Mouse (Mus musculus) heart, postnatal 14 days (tissue): ENCODE measurements around the gene Wnt6. TPM values are rescaled to one million over a fixed set of nuclear protein-coding genes. Genes with fewer than 3 reads are reported as not detected.

Source experiments
- DNase-seq, 2 experiments: peaks; one replicate each; pipeline ENCODE4 v3.0.0; 2021 to 2022
- intact Hi-C: fragments of 180-260 bp; cut with DNase I; formaldehyde crosslinking; loops from one replicate; pipeline ENCODE4 v1.15.1; 2025
- long read RNA-seq, 2 experiments: library from polyadenylated mRNA; stranded (forward); transcript quantifications; one replicate each; pipeline ENCODE4 v2.0.0; 2021
- total RNA-seq, 2 experiments: library from RNA; stranded (reverse); gene quantifications; 2 replicates each; pipeline ENCODE4 v1.2.3; 2021

Wnt6 gene
- total RNA-seq: under 1 TPM; 0.17 to 0.67 TPM
- long read RNA-seq, experiment 1: 0 reads
- long read RNA-seq, experiment 2: 0 reads

DNA sequence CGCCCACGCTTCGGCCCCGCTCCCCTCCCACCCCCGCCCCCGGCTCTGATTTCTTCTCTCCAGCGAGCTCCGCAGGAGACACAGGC lies at the start of gene Wnt6:
TSS of gene Wnt6 (plus strand) at position 48 of the 86 bp plus-strand sequence.
- no peak for DNase-seq
- intact Hi-C loops: no loop called here

DNA sequence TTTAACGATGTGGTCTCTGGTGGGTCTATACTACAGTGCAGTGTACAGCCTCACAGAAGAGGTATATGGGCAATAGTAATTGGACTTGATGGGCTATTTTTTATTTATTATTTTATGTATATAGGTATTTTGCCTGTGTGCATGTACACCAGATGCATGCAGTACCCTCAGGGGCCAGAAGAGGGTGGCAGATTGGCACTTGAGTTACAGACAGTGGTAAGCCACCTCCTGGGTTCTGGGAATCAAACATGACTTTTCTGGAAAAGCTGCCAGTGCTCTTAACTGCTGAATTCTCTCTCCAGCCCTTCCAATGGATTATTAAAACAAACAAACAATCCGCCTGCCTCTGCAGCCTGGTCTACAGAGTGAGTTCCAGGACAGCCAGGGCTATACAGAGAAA lies 47.9 kb upstream of the Wnt6 start:
- intact Hi-C loops: no loop called here

GRCm38 (mm10) chr1:74726114-74726513 lies 45.6 kb upstream of the Wnt6 start:
- intact Hi-C loops: no loop called here
- no peak for DNase-seq

More for the DNA sequence above, 47.9 kb upstream of the Wnt6 start:
- DNase-seq: peak in 1 of 2 experiments; percentile 27

- intact Hi-C loops: no loop called here
Measured at GRCm38 (mm10) chr1:74726674-74727073, 45.0 kb upstream of the Wnt6 start.

GRCm38 (mm10) chr1:74728446-74728845 lies 43.2 kb upstream of the Wnt6 start:
- intact Hi-C loops: no loop called here
- DNase-seq: no peak

More at GRCm38 (mm10) chr1:74726674-74727073, 45.0 kb upstream of the Wnt6 start:
- no peak for DNase-seq

DNA sequence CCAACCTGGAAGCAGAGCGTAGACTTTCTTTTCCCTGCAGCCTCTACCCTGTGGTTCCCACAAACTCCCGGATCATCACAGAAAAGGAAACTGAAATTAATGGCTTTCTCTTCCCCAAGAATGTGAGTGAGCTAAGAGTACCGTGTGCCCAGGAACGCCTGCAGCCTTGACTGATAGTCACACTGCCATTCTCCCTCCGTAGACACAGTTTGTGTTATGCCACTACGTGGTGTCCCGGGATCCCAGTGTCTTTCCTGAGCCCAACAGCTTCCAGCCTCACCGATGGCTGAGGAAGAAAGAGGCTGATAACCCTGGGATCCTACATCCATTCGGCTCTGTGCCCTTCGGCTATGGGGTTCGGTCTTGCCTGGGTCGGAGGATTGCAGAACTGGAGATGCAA lies 34.7 kb upstream of the Wnt6 start:
- DNase-seq: no peak
- intact Hi-C loops: no loop called here

DNA sequence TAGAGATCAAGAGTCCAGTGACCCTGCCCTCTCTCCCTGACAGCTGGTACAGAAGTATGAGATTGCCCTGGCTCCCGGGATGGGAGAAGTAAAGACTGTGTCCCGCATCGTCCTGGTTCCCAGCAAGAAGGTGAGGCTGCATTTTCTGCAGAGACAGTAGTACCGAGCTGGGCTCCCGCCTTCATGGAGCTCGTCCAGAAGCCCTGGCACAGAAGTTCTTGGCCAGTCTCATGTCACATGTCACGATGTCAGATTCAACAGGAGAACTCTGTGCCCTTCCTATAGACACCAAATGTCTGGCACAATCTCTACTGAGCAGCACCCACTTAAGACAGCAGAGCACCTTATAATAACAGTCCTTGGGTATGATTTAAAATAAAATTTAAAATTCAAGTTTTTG lies 34.2 kb upstream of the Wnt6 start:
- DNase-seq: no peak
- intact Hi-C loops: no loop called here

- intact Hi-C loops: no loop called here
- peak; percentile 27 to 30 for DNase-seq
Measured at GRCm38 (mm10) chr1:74740846-74741245, 30.8 kb upstream of the Wnt6 start.

- no peak for DNase-seq
- intact Hi-C loops: no loop called here
Measured at GRCm38 (mm10) chr1:74747335-74747734, 24.4 kb upstream of the Wnt6 start.

GRCm38 (mm10) chr1:74748643-74749271 lies 22.9 kb upstream of the Wnt6 start, which contains the start of gene Prkag3:
Prkag3 (minus strand) TSS chr1:74749221.
- intact Hi-C loops: no loop called here
- peak; percentile 69 to 82 for DNase-seq

GRCm38 (mm10) chr1:74749301-74749700 lies 22.4 kb upstream of the Wnt6 start:
- intact Hi-C loops: no loop called here
- peak; percentile 48 to 73 for DNase-seq

DNA sequence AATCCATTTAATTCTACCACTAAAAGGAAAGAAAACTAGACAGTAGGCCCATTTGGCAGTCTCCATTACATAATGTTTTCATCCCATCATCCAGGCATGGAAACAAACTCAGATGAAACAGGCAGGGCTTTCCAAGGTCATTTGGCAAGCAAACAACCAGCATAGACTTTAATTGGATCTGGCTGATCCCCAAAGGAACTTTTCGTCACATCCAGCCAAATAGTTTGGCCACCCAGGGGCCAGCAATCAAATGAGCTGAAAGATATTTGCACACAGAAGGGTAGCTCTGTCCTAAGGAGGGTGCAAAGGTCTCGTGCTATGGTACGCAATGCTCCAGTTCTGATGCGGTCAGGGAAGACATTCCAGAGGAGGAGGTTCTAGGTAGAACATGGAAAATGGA lies 21.0 kb upstream of the Wnt6 start:
- DNase-seq: no peak
- intact Hi-C loops: no loop called here

DNA sequence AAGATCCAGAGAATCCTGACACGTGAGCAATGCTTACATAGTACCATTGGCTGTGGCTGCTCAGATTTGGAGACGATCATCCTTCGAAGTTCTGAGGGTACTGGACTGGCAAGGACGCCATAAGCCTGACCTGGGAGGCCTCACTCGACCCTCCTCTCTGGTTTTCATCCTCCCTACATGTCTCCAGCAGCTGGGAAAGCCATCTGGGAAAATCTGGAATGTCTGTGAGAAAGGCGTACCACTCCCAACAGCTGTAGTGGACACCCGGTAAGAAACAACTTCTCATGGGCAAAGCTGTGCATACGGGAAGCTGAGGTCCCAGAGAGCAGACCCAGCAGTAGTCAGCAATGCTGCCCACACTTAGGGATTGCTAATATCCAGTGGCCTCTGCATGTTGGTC lies 19.5 kb upstream of the Wnt6 start:
- DNase-seq: no peak
- intact Hi-C loops: no loop called here

DNA sequence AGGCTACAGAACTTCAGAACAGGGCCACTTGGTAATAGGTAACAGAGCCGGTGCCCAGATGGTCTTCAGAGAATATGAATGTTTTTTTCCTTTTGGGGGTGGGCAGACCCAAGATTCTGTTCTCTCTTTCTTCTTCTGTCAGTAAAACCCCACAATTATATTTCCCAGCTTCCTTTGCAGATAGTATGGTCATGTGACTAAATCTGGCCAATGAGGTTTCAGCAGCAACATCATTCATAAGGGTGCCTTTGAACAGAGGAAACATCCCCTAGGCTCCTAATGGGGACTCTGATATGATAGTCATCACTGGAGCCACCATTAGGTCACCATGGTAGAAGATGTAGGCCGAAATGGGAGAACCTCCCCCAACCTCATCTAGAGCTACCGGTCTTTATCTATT lies 18.9 kb upstream of the Wnt6 start:
- no peak for DNase-seq
- intact Hi-C loops: no loop called here

DNA sequence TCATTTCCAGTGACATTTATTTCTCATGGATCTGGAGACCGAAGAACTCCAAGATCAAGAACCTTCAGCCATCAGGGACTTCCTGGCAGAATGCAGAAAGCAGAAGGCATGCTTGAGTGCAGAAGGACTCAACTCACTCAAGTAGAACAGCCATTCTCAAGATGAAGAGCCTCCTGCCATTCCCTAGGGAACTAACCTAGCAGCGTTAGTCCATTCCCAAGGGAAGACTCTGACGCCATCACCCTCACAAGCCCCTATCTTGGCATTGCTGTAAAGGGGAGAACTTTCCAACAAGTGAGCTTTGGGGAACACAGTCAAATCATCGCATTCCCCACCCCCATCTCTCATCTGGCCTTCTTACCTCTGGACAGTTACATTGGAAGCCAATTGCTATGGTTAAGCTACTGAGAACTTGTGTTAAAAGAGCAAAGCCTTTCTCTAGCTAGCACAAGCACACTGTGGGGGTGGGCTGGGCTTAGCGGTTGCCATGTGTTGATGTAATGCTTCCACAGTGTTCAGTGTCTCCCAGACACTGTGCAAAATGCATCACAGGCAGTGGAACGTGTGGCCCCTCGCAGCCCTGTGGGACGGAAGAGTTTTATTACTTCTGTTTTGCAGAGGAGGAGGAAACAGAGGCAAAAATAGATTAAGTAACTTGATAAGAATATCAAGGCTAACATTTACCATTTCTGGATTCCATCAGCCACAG lies 18.3 kb upstream of the Wnt6 start:
- DNase-seq: no peak
- intact Hi-C loops: no loop called here

GRCm38 (mm10) chr1:74754175-74754785 lies 17.4 kb upstream of the Wnt6 start:
- no peak for DNase-seq
- intact Hi-C loops: no loop called here

DNA sequence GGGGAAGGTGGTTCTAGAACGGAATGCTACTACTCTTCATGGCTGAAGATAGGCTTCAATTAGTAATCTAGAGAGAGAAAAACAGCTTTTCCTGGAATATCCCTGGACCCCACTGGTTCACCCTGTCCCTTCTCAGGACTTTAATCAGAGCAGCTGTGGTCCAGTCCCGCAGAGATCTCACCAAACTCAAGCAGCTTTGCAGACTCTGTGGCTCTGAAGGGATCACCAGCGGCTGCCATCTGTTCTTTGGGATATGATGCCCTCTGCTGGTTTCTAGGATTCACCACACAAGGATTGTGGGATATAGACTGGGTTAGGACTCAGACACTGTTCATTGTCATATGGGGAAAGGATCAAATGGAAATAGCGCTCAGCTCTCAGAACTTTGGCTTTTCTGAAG lies 11.9 kb upstream of the Wnt6 start:
- peak; percentile 35 to 60 for DNase-seq
- intact Hi-C loops: loop anchor here (2.0 to 10.0 kb wide), 4 partner anchors 47 to 299 kb away; partner anchors contain the start of genes Cyp27a1, Rnf25 and Stk36

GRCm38 (mm10) chr1:74763081-74763480 lies 8.6 kb upstream of the Wnt6 start:
- DNase-seq: peak; percentile 77 to 82
- intact Hi-C loops: loop anchor here (2.0 to 10.0 kb wide), 3 partner anchors 46 to 118 kb away; partner anchors contain the start of gene Cyp27a1

DNA sequence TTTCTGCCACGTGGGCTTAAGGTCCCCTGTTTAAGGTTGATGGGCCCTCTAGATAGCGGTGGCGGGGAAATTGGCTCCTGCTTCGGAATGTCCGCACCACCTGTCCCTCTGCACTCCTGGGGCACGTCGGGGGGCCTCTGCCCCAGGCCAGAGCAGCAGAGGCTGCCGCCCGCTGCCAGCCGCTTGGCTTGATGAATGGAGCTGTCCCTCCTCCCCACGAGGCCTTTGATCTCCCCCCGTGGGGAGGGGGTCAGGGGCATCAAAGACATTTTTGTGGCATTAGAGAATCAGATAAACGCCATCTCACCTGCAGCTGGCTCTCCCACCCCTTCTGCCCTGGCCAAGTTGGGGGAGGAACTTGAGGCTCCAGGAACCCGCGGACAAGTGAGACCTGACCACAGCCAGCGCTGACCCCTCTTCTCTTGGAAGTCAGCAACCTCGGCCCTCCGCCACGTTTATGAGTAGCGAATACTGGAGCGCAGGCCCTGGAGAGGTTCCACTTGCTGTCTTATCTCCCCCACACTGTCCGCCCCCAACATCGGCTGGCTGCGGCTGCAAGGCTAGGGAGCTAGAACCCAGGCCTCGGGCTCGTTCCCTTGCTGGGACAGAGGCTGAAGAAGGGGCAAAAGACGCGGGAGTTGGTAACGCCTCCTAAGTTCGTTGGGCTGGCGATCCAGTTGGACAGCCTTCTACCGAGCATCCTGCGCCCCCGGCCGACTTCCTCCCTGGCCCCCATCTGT lies 795 bp upstream of the Wnt6 start:
- no peak for DNase-seq

DNA sequence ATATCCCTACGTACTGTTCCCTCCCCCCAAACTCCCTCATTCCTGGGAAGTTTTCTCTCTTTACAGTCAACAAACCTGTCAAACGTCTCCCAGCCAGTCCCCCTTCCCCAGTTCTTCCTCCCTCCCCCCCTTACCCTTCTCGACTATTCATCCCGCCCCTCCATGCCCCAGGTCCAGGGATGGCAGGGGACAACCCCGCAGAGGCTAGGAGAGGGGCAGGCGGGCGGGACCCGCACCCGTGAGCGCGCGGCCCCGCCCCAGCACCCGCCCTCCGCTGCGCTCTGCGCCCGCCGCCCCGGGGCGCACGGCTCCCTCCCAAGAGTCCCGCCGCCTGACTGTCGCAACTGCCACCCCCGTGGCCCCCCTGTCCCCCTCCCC lies 236 bp upstream of the Wnt6 start:
- intact Hi-C loops: no loop called here
- no peak for DNase-seq

More for the DNA sequence above, 795 bp upstream of the Wnt6 start:
- intact Hi-C loops: no loop called here

DNA sequence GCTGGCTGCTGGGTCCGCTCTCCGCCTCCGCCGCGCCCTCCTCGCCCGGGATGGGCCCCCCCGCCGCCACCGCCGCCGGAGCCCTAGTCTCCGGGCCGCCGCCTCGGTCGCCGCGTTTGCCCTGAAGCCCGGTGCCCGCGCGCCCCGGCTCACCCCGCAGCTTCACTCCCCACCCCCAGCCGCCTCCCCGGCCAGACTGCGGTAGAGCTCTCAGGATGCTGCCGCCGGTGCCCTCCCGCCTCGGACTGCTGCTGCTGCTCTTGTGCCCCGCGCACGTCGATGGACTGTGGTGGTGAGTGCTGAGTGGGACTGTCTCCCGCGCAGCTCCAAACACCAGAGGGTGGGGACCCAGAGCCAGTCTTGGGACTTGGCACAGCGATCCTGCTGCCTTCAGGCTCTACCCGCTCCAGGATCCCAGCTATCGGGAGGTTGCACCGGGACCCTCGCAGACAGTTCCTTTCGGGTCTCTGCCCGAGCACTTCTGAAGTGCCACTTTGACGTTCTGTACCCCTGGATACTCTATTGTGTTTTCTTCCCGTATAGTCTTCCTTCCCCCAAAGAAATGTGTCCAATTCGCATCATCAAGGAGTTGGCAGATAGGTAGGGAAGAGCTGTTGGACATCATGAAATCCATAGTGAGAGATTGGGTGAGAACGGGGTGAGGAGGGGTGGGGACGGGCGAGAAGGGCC lies 384 bp downstream of the Wnt6 start:
- DNase-seq: peak in 1 of 2 experiments; percentile 50
- intact Hi-C loops: no loop called here
